Mouse (Mus musculus) effector memory CD4-positive, alpha-beta T cell, adult 5 months (primary cell): ENCODE measurements around the gene Myo1d. TPM values are rescaled to one million over a fixed set of nuclear protein-coding genes. Genes with fewer than 3 reads are reported as not detected.

Source experiments
- polyA plus RNA-seq: library from polyadenylated mRNA; unstranded; fragments of 100-300 nt; shearing (Covaris generic); gene quantifications from one replicate; pipeline ENCODE4 v1.2.1, GENCODE M21; 2017

The Myo1d gene
- polyA plus RNA-seq: 1.6 TPM

DNA sequence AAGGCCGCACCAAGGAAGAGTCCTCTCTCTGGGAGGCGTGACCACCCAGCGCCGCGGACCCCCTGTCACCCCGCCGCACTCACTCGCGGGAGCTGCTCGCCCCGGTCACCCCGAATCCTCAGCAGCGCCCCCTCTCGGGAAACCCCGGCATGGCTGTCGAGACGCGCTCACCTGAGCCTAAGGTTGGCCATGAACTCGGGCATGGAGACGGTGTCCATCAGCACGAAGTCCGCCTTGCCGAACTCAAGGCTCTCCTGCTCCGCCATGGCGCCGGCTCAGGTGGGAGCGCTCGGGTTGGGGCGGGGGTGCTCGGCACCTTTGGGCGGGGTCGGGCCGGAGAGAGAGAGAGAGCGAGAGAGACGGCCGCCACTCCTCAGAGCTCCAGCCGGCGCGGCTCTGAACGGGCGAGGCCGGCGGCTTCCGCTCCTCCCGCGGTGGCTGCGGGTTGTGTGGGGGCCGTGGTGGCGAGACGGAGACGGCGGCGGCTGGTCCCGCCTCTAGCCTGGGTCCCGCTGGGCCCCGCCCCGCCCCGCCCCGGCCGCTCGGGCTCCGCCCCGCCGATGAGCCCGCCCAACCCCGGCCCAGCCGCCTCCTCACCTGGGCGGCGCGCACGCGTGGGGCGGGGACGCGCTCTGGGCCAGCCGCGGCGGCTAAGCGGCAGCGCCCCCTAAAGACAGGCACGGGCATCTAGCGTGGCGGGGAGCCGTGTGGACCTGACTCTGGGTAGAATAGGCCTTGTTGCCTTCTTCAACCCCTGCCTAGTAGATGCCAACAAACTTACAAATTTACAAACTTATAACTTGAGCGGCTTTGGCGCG lies at the start of gene Myo1d:
Myo1d (minus strand) TSS at position 499 of the 818 bp plus-strand sequence.

GRCm38 (mm10) chr11:80809993-80810821 lies 30.4 kb upstream of the Myo1d start, which contains the start of gene Tmem98:
TSS of gene Tmem98 (plus strand) at chr11:80810175.

GRCm38 (mm10) chr11:80476222-80477189 lies 303.3 kb downstream of the Myo1d start, which contains the start of gene Cdk5r1:
TSS of gene Cdk5r1 (plus strand) at chr11:80477023.

Other genes starting within 250 kb of the Myo1d start
- gene Tmem98, start 30.1 kb upstream of the Myo1d start, polyA plus RNA-seq: not detected
- not detected for gene Spaca3, start 78.3 kb upstream of the Myo1d start, polyA plus RNA-seq